Mouse (Mus musculus) neutrophil, adult 5-6 weeks (primary cell): ENCODE measurements at regions not wholly inside any gene's neighbourhood (a gene's known extent, or its start where the extent isn't known, plus 50 kb on each side); places are given as distances from the start of the nearest gene placed in this dataset.

Experiments used
- ATAC-seq: fragments of 151-379, 151-347 bp; 2 replicates; pipeline ENCODE4 v1.8.0; 2017; ENCODE audit warnings: mild to moderate bottlenecking, moderate TSS enrichment; ENCODE audit not compliant: insufficient number of reproducible peaks, poor library complexity, low FRiP score, severe bottlenecking; ENCODE audit errors: extremely low read depth

GRCm38 (mm10) chr13:52154111-52154843 is 307.8 kb downstream of the Gadd45g start:
- no peak for ATAC-seq

GRCm38 (mm10) chr13:52154844-52155587 is 308.5 kb downstream of the Gadd45g start:
- no peak for ATAC-seq

GRCm38 (mm10) chr13:52155588-52156086 is 309.2 kb downstream of the Gadd45g start:
- peak; percentile 22; the same call in 1 of the 2 replicates for ATAC-seq

- ATAC-seq: no peak
Observed at GRCm38 (mm10) chr13:52162676-52163075, 316.2 kb downstream of the Gadd45g start.

GRCm38 (mm10) chr13:52165531-52165930 is 319.1 kb downstream of the Gadd45g start:
- ATAC-seq: no peak

GRCm38 (mm10) chr13:52167968-52168367 is 321.5 kb downstream of the Gadd45g start:
- ATAC-seq: no peak

GRCm38 (mm10) chr13:52172706-52173346 is 326.3 kb downstream of the Gadd45g start:
- no peak for ATAC-seq

GRCm38 (mm10) chr13:52175665-52176064 is 329.2 kb downstream of the Gadd45g start:
- no peak for ATAC-seq

GRCm38 (mm10) chr13:52179977-52180376 is 333.5 kb downstream of the Gadd45g start:
- no peak for ATAC-seq

GRCm38 (mm10) chr13:52183635-52184034 is 337.2 kb downstream of the Gadd45g start:
- ATAC-seq: no peak

- ATAC-seq: no peak
Observed at GRCm38 (mm10) chr13:52185574-52185973, 339.1 kb downstream of the Gadd45g start.

- ATAC-seq: no peak
Observed at GRCm38 (mm10) chr13:52187841-52188604, 341.5 kb downstream of the Gadd45g start.

GRCm38 (mm10) chr13:52188605-52189003 is 342.1 kb downstream of the Gadd45g start:
- ATAC-seq: no peak

GRCm38 (mm10) chr13:52189382-52189923 is 341.6 kb downstream of the Diras2 start:
- ATAC-seq: no peak

- ATAC-seq: no peak
Observed at GRCm38 (mm10) chr13:52190256-52190655, 340.8 kb downstream of the Diras2 start.

GRCm38 (mm10) chr13:52190848-52191590 is 340.1 kb downstream of the Diras2 start:
- no peak for ATAC-seq

GRCm38 (mm10) chr13:52196917-52197316 is 334.2 kb downstream of the Diras2 start:
- no peak for ATAC-seq
